Mouse (Mus musculus) limb, embryonic 11.5 days (tissue): ENCODE data around the gene Foxn3. TPM values are rescaled to one million over a fixed set of nuclear protein-coding genes. Genes with fewer than 3 reads are reported as not detected.

Experiments used
- ATAC-seq: fragments of 200-750 bp; cut with Nextera tagmentation; 2 replicates; pipeline ENCODE4 v1.8.0; 2017; ENCODE audit warnings: low read depth; ENCODE audit not compliant: insufficient number of reproducible peaks, low FRiP score, low TSS enrichment
- DNase-seq: peaks from one replicate; pipeline ENCODE4 v3.0.0-alpha.2; 2015; ENCODE audit warnings: low spot score
- H3K27ac ChIP-seq: fragments of 300-500 bp; sonication (generic); replicated peaks from 2 replicates; pipeline ENCODE4 v1.5.1; 2014; ENCODE audit warnings: low read depth, mild to moderate bottlenecking, low read length
- H3K27me3 ChIP-seq: fragments of 300-500 bp; sonication (generic); 2 replicates; pipeline ENCODE4 v1.6.1; 2014; ENCODE audit warnings: mild to moderate bottlenecking, low read length, mixed read lengths; ENCODE audit not compliant: control insufficient read depth, insufficient read depth
- H3K36me3 ChIP-seq: fragments of 300-500 bp; sonication (generic); 2 replicates; pipeline ENCODE4 v1.6.1; 2014; ENCODE audit warnings: mild to moderate bottlenecking, low read length, moderate library complexity, mixed read lengths; ENCODE audit not compliant: control insufficient read depth, insufficient read depth
- H3K4me1 ChIP-seq: fragments of 300-500 bp; sonication (generic); 2 replicates; pipeline ENCODE4 v1.6.1; 2014; ENCODE audit warnings: low read length, mixed read lengths; ENCODE audit not compliant: control insufficient read depth, insufficient read depth
- H3K4me2 ChIP-seq: fragments of 300-500 bp; sonication (generic); 2 replicates; pipeline ENCODE4 v1.6.1; 2014; ENCODE audit warnings: low read depth, mild to moderate bottlenecking, moderate library complexity; ENCODE audit not compliant: severe bottlenecking
- H3K4me3 ChIP-seq: fragments of 300-500 bp; sonication (generic); 2 replicates; pipeline ENCODE4 v1.5.1; 2014; ENCODE audit warnings: low read depth, low read length
- H3K9ac ChIP-seq: fragments of 300-500 bp; sonication (generic); 2 replicates; pipeline ENCODE4 v1.6.1; 2014; ENCODE audit warnings: mild to moderate bottlenecking, low read length
- H3K9me3 ChIP-seq: fragments of 300-500 bp; sonication (generic); 2 replicates; pipeline ENCODE4 v1.6.1; 2016; ENCODE audit warnings: low read length; ENCODE audit not compliant: control insufficient read depth
- WGBS: fragments of 180-500 bp; shearing (Covaris S2); extraction: QIAGEN DNeasy Blood & Tissue Kit; methylation state at CpG from one replicate; pipeline ENCODE4 v1.1.7; 2014; 5-methylcytosine and 5-hydroxymethylcytosine counted together
- polyA plus RNA-seq: library from polyadenylated mRNA; unstranded; fragments of >200 nt; fragmentation: Nextera tagmentation; extraction: Ambion mirVana; gene quantifications from 2 replicates; pipeline ENCODE4 v1.2.1, GENCODE M21; 2014

Gene Foxn3
- polyA plus RNA-seq, 1 experiment from 2014 or later, result 95.6 TPM

- Histone ChIP-seq H3K9me3 (no peaks in the 10 kb centered on the region), H3K4me2 (no peak overlapping the region), H3K27me3 (no peaks in the 10 kb centered on the region), H3K4me3 (no peak overlapping the region), H3K27ac (no peak overlapping the region), H3K36me3 (no peaks in the 10 kb centered on the region), H3K9ac (no peak overlapping the region), H3K4me1 (no peaks in the 10 kb centered on the region)
- DNase-seq (no peak), ATAC-seq (no peak)
Measured at GRCm38 (mm10) chr12:99462302-99462701, 101.1 kb downstream of the Foxn3 start.

- 86% methylated on average over 10 of the region's 10 CpGs for WGBS
- DNase-seq (no peak), ATAC-seq (no peak)
- H3K9ac ChIP-seq, result no peak overlapping the region
- no peaks in the 10 kb centered on the region for H3K27me3 ChIP-seq
- no peaks in the 10 kb centered on the region for H3K9me3 ChIP-seq
- H3K27ac ChIP-seq, result no peak overlapping the region
- no peaks in the 10 kb centered on the region for H3K36me3 ChIP-seq
- H3K4me2 ChIP-seq, result no peak overlapping the region
- no peak overlapping the region for H3K4me3 ChIP-seq
- H3K4me1 ChIP-seq, result peaks cover 6% of the 10 kb centered on the region
Measured at GRCm38 (mm10) chr12:99457521-99458205, 105.7 kb downstream of the Foxn3 start.

- DNase-seq (no peak), ATAC-seq (no peak)
- Histone ChIP-seq H3K4me1 (peaks cover 6% of the 10 kb centered on the region), H3K9ac (no peak overlapping the region), H3K27ac (no peak overlapping the region), H3K4me2 (no peak overlapping the region), H3K9me3 (no peaks in the 10 kb centered on the region), H3K36me3 (no peaks in the 10 kb centered on the region), H3K27me3 (no peaks in the 10 kb centered on the region), H3K4me3 (no peak overlapping the region)
- WGBS, result 93% methylated on average over 8 of the region's 8 CpGs
Measured at GRCm38 (mm10) chr12:99455580-99455979, 107.8 kb downstream of the Foxn3 start.

GRCm38 (mm10) chr12:99454394-99454793 is 109.0 kb downstream of the Foxn3 start:
- DNase-seq (no peak), ATAC-seq (no peak)
- Histone ChIP-seq H3K36me3 (no peaks in the 10 kb centered on the region), H3K4me3 (no peak overlapping the region), H3K4me2 (no peak overlapping the region), H3K4me1 (peaks cover 6% of the 10 kb centered on the region), H3K27ac (no peak overlapping the region), H3K9ac (no peak overlapping the region), H3K27me3 (no peaks in the 10 kb centered on the region), H3K9me3 (no peaks in the 10 kb centered on the region)
- WGBS, result 48% methylated on average over 9 of the region's 9 CpGs

- Histone ChIP-seq H3K4me3 (no peak overlapping the region), H3K4me1 (peaks cover 6% of the 10 kb centered on the region), H3K27me3 (no peaks in the 10 kb centered on the region), H3K36me3 (no peaks in the 10 kb centered on the region; the same call in 1 of the 2 replicates), H3K4me2 (no peak overlapping the region), H3K27ac (no peak overlapping the region), H3K9me3 (no peaks in the 10 kb centered on the region), H3K9ac (no peak overlapping the region)
- 35% methylated on average over 4 of the region's 4 CpGs for WGBS
- DNase-seq (no peak), ATAC-seq (no peak)
Measured at GRCm38 (mm10) chr12:99453797-99454196, 109.6 kb downstream of the Foxn3 start.

GRCm38 (mm10) chr12:99450076-99450475 is 113.3 kb downstream of the Foxn3 start:
- Histone ChIP-seq H3K4me2 (no peak overlapping the region), H3K36me3 (no peaks in the 10 kb centered on the region; the same call in 1 of the 2 replicates), H3K9me3 (no peaks in the 10 kb centered on the region), H3K9ac (no peak overlapping the region), H3K27ac (no peak overlapping the region), H3K27me3 (no peaks in the 10 kb centered on the region), H3K4me1 (peaks cover 10% of the 10 kb centered on the region), H3K4me3 (no peak overlapping the region)
- DNase-seq (no peak), ATAC-seq (no peak)
- WGBS, result 92% methylated on average over 6 of the region's 6 CpGs

- DNase-seq (no peak), ATAC-seq (no peak)
- Histone ChIP-seq H3K27me3 (no peaks in the 10 kb centered on the region), H3K36me3 (no peaks in the 10 kb centered on the region; the same call in 1 of the 2 replicates), H3K9me3 (no peaks in the 10 kb centered on the region), H3K27ac (no peak overlapping the region), H3K4me3 (no peak overlapping the region), H3K4me2 (no peak overlapping the region), H3K4me1 (0 out of 2 replicates have a peak, but pooled peaks cover 4% of the 10 kb centered on the region), H3K9ac (no peak overlapping the region)
- WGBS, result 90% methylated on average over 5 of the region's 5 CpGs
Measured at GRCm38 (mm10) chr12:99447791-99448190, 115.6 kb downstream of the Foxn3 start.

- Histone ChIP-seq H3K27ac (no peak overlapping the region), H3K27me3 (no peaks in the 10 kb centered on the region), H3K4me1 (0 out of 2 replicates have a peak, but pooled peaks cover 4% of the 10 kb centered on the region), H3K4me2 (no peak overlapping the region), H3K9me3 (no peaks in the 10 kb centered on the region), H3K36me3 (no peaks in the 10 kb centered on the region; the same call in 1 of the 2 replicates), H3K4me3 (no peak overlapping the region), H3K9ac (no peak overlapping the region)
- no peak for DNase-seq
- 50% methylated on average over 6 of the region's 6 CpGs for WGBS
- ATAC-seq, result peak; percentile 50; the same call in 1 of the 2 replicates
Measured at GRCm38 (mm10) chr12:99445018-99445674, 118.2 kb downstream of the Foxn3 start.
